Mouse (Mus musculus) urinary bladder, postnatal 10 days (tissue): ENCODE measurements around the gene Znhit3.

ENCODE experiments used
- DNase-seq: peaks from one replicate; pipeline ENCODE4 v3.0.0; 2022; ENCODE audit warnings: low spot score

The Znhit3 gene

DNA sequence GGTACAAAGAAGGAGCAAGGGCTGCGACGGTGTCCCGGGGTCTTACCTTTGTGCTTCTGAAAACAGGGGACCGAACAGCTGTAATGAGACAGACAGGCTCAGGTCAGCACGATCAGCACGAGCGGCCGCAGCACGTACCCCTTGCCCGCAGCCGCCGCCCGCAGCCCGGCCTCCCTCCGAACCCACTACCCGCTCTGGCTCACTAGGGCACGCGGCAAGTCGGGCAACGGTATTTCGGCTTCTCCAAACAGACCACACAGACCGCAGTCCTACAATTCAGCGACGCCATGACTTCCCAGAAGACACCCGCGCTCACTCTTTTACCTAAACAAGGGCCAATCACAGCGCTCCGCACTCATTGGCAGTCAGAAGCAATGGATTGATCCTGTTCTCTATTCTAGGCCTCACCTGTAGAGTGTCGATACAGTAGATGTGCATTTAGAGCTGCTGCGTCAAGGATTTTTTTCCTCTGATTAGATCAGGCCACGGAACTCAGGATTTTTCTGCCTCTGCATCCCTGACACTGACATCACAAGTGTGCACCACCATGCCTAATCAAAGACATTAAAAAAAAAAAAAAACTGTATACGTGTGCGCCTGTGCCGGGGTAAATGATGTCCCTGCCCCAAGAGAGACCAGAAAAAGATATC is at the start of gene Znhit3:
TSS of gene Znhit3 (minus strand) at position 314 of the 650 bp plus-strand sequence.
- peak; percentile 28 for DNase-seq

- no peak for DNase-seq
These were observed 47.4 kb upstream of the Znhit3 start for GRCm38 (mm10) chr11:84963556-84963955.

DNA sequence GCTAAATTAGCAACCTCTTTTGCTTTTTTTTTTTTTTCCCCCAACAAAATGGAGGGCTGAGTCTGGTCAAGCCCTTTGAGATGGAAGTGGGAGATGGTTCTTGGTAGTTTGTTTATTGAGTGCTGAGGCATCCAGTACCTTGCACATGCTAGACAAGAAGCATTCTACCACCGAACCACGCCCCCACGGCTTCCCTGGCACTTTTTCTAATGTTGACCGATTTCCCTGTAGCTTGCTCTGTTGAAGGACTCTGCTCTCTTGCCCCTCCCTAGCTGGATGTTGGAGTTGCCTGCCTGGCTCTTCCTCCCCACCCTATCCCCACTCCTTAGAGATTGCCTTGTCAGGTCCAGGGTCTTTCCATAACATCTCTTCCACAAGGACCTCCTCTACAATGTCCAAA is 46.4 kb upstream of the Znhit3 start:
- DNase-seq: no peak

GRCm38 (mm10) chr11:84961571-84961970 is 45.4 kb upstream of the Znhit3 start:
- DNase-seq: no peak

GRCm38 (mm10) chr11:84960780-84961179 is 44.6 kb upstream of the Znhit3 start:
- no peak for DNase-seq

GRCm38 (mm10) chr11:84960291-84960690 is 44.1 kb upstream of the Znhit3 start:
- no peak for DNase-seq

DNA sequence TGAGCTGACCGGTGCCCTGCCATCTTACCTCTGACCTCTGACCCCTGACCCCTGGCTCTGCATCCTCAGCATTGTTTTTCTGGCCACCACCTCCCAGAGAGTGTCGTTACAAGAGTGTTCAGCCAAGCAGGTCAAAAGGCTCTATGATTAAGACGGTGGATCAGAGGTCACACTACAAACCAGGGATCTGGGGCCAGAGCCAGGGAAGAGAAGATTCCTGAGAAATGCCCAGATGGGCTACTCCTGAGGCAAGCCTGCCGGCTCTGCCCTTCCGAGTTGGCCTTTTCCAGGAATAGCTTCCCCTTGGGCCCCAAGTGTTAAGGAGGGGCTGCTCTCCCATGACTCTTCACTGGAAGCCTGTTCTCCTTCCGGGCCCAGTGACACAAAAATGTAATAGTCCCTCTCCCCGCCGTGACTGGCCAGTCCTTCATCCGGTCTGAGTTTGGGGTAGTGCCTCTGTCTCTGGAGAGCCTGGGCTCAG is 43.6 kb upstream of the Znhit3 start:
- no peak for DNase-seq

GRCm38 (mm10) chr11:84959181-84959580 is 43.0 kb upstream of the Znhit3 start:
- no peak for DNase-seq

- DNase-seq: no peak
These were observed 42.1 kb upstream of the Znhit3 start for GRCm38 (mm10) chr11:84958271-84958630.

GRCm38 (mm10) chr11:84957591-84958270 is 41.6 kb upstream of the Znhit3 start, which contains the start of gene Car4:
Gene Car4 (plus strand): TSS chr11:84957786.
- no peak for DNase-seq

DNA sequence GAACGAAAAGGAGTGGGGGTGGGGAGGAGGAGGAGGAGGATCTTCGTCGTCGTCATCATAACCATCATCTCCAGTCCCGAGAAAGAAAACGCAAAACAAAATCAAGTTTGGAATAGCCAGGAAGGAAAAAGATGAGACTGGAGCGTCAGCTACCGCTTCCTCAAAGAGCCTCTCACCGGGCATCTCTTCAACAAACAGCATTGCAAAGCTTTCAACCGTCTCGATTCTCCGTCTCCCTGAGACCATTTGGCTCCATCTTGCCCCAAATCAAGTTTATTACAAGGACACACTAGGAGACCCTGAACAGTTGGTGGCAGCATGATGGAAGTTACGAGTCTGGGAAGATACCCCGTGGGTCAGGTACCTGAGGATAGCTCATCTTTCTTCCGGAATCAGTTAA is 41.0 kb upstream of the Znhit3 start:
- no peak for DNase-seq

- no peak for DNase-seq
These were observed 40.2 kb upstream of the Znhit3 start for GRCm38 (mm10) chr11:84956400-84956799.

- no peak for DNase-seq
These were observed 36.4 kb upstream of the Znhit3 start for GRCm38 (mm10) chr11:84952611-84953010.

DNA sequence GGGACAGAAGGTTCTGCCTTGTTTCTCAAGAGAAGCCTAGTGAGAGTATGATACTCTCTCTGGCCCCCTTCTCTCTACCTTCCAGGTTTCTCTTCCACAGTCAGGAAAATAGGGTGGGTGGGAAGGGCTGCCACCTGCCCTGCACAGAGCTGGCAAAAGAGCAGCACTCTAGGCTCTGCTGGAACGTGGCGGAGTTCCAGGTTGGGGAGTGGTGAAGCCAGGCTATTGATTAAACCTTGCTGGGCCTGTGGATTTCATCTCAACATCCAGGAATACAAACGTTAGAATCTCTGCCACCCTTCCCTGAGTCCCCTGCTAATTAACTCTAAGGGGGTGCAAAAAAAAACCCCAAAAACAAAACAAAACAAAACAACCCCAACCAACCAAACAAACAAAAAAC is 32.4 kb upstream of the Znhit3 start:
- no peak for DNase-seq

GRCm38 (mm10) chr11:84948114-84948513 is 31.9 kb upstream of the Znhit3 start:
- no peak for DNase-seq

DNA sequence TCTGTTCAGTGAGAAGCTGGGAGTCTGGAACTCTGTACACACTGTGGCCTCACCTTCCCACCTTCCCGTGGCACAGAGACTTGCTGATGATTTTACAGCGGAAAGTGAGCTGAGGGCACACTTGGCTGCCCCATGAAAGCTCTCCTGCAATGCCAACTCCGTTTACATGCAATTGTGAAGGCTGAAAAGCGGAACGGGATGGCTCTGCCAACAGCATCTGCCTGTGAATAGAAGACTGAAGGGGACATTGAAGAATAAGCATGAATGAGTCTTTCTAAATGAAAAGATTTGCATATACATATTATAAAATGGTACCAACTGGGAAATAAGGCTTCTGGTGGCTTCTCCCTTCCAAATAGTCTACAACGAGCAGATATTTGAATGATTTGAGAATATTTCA is 31.0 kb upstream of the Znhit3 start:
- no peak for DNase-seq

- DNase-seq: no peak
These were observed 29.7 kb upstream of the Znhit3 start for GRCm38 (mm10) chr11:84945841-84946240.

DNA sequence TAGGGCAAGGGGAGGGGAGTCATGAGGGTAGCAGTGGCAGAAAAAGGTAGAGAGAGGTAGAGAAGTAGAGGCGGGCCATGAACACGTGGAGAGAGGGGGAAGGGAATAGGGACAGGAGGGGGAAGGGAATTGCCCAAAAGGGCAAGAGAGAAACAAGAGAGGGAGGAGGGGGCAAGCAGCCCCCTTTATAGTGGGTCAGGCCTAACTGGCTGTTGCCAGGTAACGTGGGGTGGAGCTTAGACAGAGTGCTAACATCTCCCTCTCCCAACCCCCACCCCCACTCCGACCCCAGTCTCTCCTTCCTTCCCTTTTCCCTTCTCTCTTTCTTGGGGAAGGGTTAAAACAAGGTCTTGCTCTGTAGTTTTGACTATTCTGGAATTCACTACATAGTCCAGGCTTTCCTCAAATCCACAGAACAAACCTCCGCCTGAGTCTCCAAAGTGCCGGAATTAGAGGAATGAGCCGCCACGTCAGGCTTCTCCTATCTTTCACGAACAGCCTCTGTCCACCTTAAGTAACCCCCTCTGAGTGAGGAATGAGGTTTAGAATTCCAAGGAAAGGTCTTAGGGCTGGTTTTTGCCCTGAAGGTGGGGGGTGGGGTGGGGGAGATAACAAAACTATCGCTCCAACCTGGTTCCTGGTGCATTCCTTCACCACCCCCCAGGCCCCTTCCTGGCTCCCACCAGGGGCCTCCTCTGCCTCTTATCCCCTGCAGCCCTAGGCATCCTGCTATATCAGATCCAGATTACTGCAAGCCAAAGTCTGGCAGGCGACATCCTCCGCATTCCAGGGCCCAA is 28.7 kb upstream of the Znhit3 start:
- DNase-seq: no peak

DNA sequence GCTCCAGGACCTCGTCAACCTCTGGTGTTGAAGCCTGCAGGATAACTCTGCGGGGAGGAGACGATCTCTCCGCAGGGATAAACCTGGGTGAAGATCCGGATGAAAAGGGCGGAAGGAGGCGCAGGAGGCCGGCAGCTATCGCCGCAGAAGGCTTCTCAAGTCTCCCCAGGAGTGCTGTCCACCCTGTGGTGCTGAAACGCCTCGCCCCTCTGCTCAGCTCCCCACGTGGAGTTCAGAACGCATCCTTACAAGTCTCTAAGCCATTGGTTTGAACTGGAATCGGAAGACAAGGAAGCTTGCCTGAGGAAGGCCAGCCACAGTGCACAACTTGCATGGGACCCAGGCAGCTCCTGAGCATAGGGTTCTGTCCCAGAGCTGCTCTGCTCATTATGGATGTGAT is 27.8 kb upstream of the Znhit3 start:
- peak; percentile 29 for DNase-seq

- no peak for DNase-seq
These were observed 24.0 kb upstream of the Znhit3 start for GRCm38 (mm10) chr11:84940140-84940539.

DNA sequence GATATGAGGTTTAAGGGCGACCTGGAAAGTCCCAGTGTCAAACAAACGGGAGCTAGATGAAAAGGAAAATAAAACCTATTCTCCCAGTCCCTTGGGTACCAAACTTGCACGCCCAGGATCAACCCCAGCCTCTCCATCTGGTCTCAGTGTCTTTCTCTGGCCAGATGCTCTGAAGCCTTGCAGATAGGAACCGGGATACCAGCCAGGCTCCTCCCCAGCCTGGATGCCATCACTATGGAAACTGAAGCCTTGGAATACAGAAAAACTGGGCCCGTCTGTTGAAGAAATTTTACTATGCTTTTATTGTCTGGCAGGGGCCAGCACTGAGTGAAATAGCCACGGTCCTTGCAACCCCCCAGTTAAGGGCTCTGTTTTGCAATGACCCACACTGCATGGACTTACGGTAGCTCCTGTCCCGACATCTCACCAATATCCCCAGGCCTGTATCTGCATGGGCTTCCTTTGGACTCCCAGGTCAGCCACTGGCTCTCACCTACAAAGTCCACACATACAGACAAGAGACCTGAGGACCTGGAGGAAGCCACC is 23.4 kb upstream of the Znhit3 start:
- DNase-seq: no peak

DNA sequence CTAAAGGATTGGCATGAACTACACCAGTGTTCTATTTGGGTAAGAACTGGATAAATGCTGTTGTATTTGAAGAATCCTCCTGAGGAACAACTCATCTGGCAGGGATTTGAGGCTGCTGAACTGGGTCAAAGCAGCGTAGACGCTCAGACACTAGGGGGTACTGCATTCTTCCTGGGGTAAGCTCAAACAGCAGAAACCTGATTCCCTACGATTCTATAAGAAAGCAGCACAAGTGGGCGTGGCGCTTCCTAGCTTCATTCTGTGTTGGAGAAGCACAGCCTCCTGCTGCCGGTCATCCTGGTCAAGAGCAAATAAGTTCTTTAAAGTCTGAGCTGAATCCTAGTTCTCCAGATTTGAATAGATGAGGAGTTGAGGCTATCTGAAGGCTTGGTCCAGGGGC is 16.1 kb upstream of the Znhit3 start:
- no peak for DNase-seq

- DNase-seq: no peak
These were observed 4.8 kb upstream of the Znhit3 start for GRCm38 (mm10) chr11:84920981-84921380.
